Mouse (Mus musculus): Measurements from ENCODE around the gene Atcay.
A peak's percentile ranks its signal among the peaks of the same experiment; 100 is the strongest.

DNA sequence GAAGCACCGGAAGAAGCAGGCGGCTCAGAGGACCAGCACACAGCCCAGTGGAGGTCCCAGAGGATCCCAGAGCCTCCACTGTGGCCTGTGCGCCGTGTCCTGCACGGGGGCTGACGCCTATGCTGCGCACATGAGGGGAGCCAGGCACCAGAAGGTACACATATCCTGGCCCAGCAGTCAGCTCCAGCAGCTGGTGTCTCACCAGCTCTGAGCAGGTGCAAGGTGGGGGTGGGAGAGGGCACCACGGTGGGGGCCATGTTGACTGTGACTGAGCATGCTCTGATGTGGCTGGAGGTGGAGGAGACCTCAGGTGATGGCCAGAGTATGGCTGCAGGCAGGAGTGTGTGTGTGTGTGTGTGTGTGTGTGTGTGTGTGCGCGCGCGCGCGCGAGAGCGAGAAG, 11.4 kb upstream of the Atcay start:
- TF ChIP-seq POLR2A (IDR thresholded peaks at IDR 0.05; ENCODE audit: control insufficient read depth, extremely low read depth, insufficient read depth, low read length, poor library complexity) = no peak
- peak; percentile 27; the same call in 1 of the 2 replicates for TF ChIP-seq CTCF (IDR thresholded peaks at IDR 0.05; ENCODE audit: borderline replicate concordance, control insufficient read depth, extremely low read depth, insufficient read depth, low read length, poor library complexity)
